Mouse (Mus musculus) T-helper 1 cell (primary cell): ENCODE measurements at regions not wholly inside any gene's neighbourhood (a gene's known extent, or its start where the extent isn't known, plus 50 kb on each side); places are given as distances from the start of the nearest gene placed in this dataset.

ENCODE experiments used
- in situ Hi-C: fragments of 300-600 bp; cut with MboI, MseI; formaldehyde crosslinking; loops from one replicate; pipeline ENCODE4 v1.15.1; 2025; ENCODE audit warnings: high pct_unique_total_duplicates

DNA sequence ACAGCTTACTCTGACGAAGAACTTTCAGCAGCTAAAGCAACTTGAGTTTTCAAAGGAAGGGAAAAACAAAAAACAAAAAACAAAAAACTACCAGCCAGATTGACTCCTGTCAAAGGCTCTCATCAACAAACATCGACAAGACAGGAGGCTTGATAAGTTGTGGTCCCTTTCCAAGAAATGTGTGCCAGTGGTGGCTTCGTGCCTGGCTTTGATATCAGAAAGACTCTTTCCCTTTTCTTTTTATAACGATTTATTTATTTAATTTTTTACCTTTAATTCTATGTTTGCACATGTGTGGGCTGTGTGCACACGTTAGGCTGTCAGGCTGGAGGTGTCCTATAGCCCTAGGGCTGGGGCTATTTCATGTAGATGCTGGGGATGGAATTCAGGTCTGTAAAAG lies 60.4 kb downstream of the Dact1 start:
- in situ Hi-C loops = no loop called here

DNA sequence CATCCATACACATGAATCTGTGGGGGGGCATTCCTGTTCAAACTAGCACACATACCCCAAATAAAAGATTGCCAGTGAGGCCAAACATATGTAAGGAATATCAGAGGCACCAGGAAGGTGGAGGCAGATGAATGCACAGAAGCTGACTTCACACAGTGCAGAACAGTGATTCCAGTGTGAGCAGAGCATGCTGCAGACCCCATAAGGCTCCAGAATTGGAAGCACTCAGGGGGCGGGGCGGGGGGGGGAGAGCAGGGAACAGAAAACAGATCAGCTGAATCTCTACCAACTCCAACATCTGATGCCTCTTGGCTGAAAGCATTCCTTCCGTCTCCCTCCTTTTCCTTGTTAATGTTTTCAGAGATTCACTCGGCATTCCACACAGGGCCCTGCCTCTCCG lies 62.3 kb downstream of the Dact1 start:
- in situ Hi-C loops = no loop called here

- in situ Hi-C loops = no loop called here
Observed at GRCm38 (mm10) chr12:71373633-71374032, 63.9 kb downstream of the Dact1 start.

- in situ Hi-C loops = no loop called here
Observed at GRCm38 (mm10) chr12:71376446-71376845, 66.8 kb downstream of the Dact1 start.

DNA sequence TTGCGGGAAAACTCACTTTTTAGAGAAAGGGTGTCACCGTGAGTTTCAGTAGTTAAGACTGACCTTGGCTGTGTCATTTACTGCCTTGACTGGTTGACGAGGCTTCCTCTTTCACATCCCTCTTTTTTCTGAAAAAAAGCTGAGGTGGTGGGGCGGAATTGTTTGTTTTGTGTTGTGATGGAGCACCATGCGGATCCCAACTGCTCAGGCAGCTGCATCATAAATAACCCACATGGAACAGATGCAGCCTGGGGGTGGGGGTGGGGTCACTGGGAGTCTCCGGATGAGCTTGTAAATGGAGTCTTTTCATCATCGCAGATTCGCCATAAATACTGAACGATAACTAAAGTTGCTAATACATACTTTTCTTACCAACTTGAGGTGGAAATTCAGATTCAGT lies 67.3 kb downstream of the Dact1 start:
- in situ Hi-C loops = no loop called here

DNA sequence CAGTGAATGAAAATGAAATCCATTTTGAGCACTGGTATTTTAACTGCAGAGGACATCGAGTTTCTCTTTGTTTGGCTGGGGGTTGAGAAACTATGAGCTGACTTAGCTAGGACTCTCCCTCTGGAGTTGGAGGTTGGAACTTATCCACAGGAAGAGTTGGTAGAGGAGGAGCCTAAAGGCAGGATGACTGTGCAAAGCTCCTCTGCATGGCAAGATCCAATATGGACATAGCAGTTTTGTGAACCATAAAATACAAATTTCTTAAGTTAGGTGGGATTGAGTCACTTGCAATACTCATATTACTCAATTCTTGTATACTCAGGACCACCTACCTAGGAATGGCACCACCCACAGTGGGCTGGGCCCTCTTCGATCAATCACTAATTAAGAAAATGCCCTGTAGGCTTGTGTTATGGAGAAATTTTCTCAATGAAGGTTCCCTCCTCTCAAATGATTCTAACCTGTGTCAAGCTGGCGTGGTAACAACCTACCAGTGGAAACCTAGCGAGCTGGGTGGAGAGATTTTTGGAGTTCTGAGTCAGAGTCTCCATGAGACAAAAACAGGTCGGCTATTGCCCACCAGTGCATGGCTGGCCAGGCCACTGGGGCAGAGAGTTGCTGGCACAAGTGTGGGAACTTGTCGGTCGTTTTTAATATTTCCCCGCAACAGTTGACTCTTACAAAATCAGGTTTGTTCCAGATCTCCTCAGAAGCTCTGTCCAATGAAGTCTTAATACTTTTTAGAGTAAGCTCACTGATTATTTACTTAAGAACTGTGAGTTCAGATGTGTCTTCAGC lies 70.1 kb downstream of the Dact1 start:
- in situ Hi-C loops = no loop called here

- in situ Hi-C loops = no loop called here
Observed at GRCm38 (mm10) chr12:71380424-71380761, 70.7 kb downstream of the Dact1 start.

DNA sequence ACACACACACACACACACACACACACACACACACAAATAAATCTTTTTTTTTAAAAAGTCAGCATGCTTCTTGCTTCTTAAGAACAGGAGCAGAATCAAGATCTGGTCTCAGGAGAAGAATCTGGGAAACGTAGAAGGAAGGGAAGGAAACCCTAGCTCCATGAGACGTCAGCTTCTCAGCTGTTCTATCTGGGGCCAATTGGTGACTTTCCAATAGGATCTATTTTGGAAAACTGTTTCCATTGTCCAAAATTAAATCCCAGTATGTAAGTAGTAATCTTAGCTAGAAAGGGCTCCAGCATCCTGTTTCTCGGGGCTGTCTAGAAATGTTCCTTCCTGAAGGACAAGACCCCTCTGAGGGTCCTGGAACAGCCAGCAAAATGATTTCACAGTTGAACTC lies 76.6 kb downstream of the Dact1 start:
- in situ Hi-C loops = no loop called here

GRCm38 (mm10) chr12:71391481-71391880 lies 81.8 kb downstream of the Dact1 start:
- in situ Hi-C loops = no loop called here

- in situ Hi-C loops = no loop called here
Observed at GRCm38 (mm10) chr12:71393752-71394151, 84.1 kb downstream of the Dact1 start.

- in situ Hi-C loops = no loop called here
Observed at GRCm38 (mm10) chr12:71397456-71397855, 87.8 kb downstream of the Dact1 start.

DNA sequence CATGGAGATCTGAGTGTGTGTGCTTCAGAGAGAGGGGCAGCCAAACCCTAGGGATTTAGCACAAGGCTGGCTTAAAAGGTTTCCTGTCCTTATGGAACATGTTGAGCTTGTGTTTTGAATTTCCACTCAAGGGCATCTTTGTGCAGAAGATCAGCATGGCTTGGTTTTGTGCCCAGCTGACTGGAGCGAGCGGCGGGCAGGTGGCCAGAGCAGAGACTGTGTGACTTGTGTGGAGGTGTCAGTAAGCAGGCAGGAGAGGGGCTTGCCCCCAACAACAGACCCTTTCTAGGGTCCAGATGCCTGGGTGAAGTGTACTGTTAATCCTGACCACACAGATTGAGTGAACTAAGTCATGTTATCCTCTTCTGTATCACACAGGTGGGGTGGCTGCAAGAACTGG lies 89.0 kb downstream of the Dact1 start:
- in situ Hi-C loops = no loop called here

- in situ Hi-C loops = no loop called here
Observed at GRCm38 (mm10) chr12:71400201-71400600, 90.5 kb downstream of the Dact1 start.

GRCm38 (mm10) chr12:71401621-71402416 lies 92.1 kb downstream of the Dact1 start:
- in situ Hi-C loops = no loop called here

DNA sequence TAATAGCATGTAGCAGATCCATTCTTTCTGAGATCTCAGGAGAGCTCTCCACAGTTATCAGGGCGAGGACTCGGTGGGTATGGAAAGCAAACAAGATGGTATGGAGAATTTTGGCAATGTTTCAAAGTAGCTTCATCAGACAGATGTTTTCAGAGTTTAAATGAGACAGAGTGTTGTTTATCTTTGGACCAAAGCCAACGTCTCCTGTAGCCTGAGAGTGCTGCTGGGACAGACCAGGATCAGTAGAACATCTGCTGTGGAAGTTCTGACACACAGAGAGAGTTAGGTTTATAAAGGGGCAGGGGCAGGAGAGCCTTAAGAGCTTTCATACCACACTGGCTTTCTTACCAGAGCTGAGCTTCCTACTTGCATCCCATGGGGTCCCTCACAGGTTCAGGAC lies 97.6 kb downstream of the Dact1 start:
- in situ Hi-C loops = no loop called here

DNA sequence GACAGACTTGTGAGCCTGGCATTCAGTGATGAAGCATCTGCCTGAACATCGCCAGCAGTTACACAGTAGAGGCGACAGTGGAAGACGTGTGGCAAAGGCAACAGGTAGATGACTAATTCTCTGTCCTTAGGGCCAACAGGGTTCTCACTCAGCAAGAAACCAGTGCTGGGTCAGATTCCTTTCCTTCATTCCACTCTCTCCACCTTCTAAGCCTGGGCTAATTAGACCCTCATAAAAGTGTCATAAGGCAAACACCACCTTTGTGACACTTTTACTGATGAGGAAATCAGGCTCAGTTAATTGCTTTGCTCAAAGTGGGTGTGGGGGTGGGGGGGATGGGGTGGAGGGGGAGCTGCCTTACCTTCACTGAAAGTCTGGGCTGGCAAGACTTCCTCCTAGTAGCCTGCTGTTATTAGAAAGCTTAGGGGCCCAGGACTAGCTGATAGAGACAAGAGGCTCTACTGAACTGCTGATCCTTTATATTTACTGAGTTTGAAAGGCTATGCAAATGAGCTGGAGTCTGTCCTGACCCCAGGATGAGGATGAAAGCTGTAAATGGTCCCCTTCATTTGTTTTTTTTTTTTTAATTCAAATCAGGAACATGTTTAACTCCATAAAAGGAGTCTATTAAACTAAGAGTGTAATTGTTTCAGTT lies 98.8 kb downstream of the Dact1 start:
- in situ Hi-C loops = no loop called here

- in situ Hi-C loops = no loop called here
Observed at GRCm38 (mm10) chr12:71412331-71412730, 102.6 kb downstream of the Dact1 start.

- in situ Hi-C loops = no loop called here
Observed at GRCm38 (mm10) chr12:71416968-71417367, 107.3 kb downstream of the Dact1 start.

- in situ Hi-C loops = no loop called here
Observed at GRCm38 (mm10) chr12:71418186-71418585, 108.5 kb downstream of the Dact1 start.

DNA sequence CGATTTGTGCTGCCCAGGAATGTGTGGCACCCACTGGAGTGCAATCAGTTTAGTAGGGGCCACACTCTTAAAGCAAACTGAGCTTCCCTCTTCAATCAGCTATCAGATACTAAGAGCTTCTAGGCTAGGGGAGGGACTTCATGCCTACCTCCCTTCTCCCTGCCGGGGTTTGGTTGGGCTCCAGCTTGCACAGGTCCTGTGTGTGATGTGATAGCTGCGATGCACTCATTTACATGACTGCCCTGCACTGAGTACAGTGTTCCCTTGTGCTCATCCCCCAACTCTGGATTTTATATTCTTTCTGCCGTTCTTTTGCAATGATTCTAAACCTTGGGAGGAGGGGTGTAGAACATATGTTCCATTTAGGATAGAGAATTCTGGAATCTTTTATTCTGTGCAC lies 109.5 kb downstream of the Dact1 start:
- in situ Hi-C loops = no loop called here

DNA sequence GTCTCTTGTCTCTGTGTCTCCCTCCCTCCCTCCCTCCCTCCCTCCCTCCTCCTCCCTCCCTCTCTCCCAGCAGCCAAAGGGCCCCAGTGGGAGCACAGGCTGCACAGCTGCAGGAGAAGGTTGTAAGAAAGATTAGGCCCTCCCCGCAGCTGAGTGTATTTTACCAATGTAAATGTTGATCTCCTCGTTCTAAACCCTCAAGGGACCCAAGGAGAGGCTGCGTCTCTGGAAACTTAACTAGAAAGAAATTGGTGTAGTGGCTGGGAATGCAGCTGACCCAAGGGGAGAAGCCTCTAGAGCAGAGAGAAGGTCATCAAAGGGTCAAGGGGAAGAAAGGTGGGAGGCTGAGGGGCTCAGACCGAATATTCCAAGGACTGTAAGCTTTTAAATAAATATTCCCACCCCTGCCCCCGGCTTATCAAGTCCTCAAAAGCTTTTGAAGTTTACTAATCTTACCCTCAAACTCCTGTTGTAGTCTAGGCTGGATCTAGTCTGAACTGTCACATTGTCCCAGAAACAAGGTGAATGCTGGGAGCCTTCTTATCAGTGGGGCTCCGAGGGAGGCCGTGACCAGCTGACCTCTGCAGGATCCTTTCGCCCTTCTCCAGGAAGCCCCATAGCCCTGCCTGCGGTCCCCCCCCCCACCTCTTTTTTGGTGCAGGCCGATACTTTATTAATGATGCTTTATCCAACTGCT lies 116.5 kb downstream of the Dact1 start:
- in situ Hi-C loops = loop anchor here (25.0 kb wide), 1 partner anchor 1389 kb away; no protein-coding TSS in a partner anchor

DNA sequence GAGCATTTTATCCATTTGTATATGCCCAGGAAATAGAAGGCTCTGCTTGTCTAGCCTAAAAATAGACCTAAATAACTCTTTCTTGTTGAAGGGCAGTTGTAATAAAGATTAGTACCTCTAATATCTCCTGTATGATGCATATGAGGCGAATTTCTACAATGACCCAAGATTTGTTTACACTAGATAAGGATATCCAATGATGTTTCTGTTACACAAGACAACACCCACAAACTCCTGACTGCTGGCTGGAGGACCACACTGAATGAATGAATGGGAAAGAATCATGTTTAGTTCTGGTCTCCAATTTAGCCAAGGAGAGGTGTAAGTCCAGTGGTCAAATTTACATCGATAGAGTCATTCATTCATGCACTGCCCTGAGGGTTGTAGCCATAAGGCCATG lies 118.3 kb downstream of the Dact1 start:
- in situ Hi-C loops = loop anchor here (25.0 kb wide), 1 partner anchor 1391 kb away; no protein-coding TSS in a partner anchor
